In the genomic region with DNA sequence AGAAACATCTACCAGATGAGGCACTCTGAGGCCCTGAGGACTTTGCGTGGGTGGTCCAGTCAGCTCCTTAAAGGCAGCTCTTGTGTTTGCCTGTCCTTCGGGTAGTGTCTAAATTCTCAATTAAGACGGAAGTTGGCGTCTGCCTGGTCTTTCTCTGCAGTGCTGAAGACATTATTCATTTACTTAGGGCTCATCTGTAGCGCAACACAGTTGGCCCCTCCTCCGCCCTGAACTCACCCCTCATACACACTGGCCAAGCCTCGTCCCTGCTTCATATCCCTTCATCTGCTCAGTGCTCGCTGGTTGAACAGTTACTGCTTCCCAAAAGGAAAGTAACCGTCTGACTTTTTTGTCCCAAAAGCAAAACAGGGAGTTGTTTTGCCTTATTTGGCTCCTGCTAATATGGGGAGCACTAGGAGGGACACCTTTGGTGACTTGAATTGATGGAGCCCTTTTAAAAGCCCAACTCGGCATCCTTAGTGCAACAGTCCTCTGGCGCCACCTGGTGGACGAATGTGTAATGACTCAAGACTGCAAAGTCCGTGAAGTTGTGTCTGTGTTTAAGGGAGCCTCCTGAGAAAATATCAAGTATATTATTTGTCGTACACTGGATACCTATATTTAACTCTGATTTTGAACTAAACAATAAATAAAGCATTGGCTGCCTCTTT, we compare ENCODE assay signal across 8 mouse cellular contexts. TPM values are rescaled to one million over a fixed set of nuclear protein-coding genes. Genes with fewer than 3 reads are reported as not detected.
DNase-seq lines count a peak whose midpoint lies in the region; ATAC-seq and TF ChIP-seq lines count a peak whose summit lies in the region.

No protein-coding gene starts in this region.

- peak; percentile 50 to 92 for DNase-seq in heart, adult 18-20 months
- DNase-seq in cerebellum, adult 8-10 months: peak; percentile 75
- peak; percentile 42 to 79 for DNase-seq in frontal cortex, postnatal 10 days (ENCODE audit: low spot score in 2 of 2)
- peak; percentile 98 for DNase-seq in intestine, embryonic 14.5 days (ENCODE audit: low spot score)
- peak; percentile 83 to 86 for DNase-seq in left cerebral cortex, postnatal 25 days (ENCODE audit: low spot score in 2 of 2)
- peak; percentile 81 for DNase-seq in midbrain, postnatal 0 days (ENCODE audit: low spot score)
- DNase-seq in spleen, postnatal 14 days (ENCODE audit: low spot score in 2 of 2): peak; percentile 56 to 73

- H3K9me3 ChIP-seq in heart, embryonic 12.5 days (replicated peaks): no peaks in the 10 kb centered on the region
- no peaks in the 10 kb centered on the region for H3K9me3 ChIP-seq in intestine, embryonic 14.5 days (ENCODE audit: control insufficient read depth, low read length)
- H3K9me3 ChIP-seq in midbrain, postnatal 0 days (ENCODE audit: low read length): no peaks in the 10 kb centered on the region

- no peak overlapping the region for H3K4me2 ChIP-seq in heart, embryonic 12.5 days
- peak overlapping the region; percentile 41 for H3K4me2 ChIP-seq in intestine, embryonic 14.5 days (ENCODE audit: low read length)
- H3K4me2 ChIP-seq in midbrain, postnatal 0 days (ENCODE audit: low read depth, low read length, poor library complexity, severe bottlenecking): no peak overlapping the region

- H3K27ac ChIP-seq in heart, embryonic 12.5 days (ENCODE audit: poor library complexity, severe bottlenecking): no peak overlapping the region
- H3K27ac ChIP-seq in intestine, embryonic 14.5 days (ENCODE audit: low read depth): peak overlapping the region; percentile 54
- H3K27ac ChIP-seq in midbrain, postnatal 0 days (ENCODE audit: low read depth, low read length): no peak overlapping the region

- peak; percentile 98 for TF ChIP-seq CTCF in midbrain, postnatal 0 days (IDR thresholded peaks at IDR 0.05)

- H3K4me3 ChIP-seq in heart, embryonic 12.5 days: no peak overlapping the region
- no peak overlapping the region for H3K4me3 ChIP-seq in intestine, embryonic 14.5 days (ENCODE audit: low read depth, low read length)
- no peak overlapping the region for H3K4me3 ChIP-seq in midbrain, postnatal 0 days (ENCODE audit: low read depth, low read length)

- peaks cover 14% of the 10 kb centered on the region; the same call in 1 of the 2 replicates for H3K27me3 ChIP-seq in heart, embryonic 12.5 days (replicated peaks)
- no peaks in the 10 kb centered on the region for H3K27me3 ChIP-seq in intestine, embryonic 14.5 days (replicated peaks; ENCODE audit: control insufficient read depth, insufficient read depth, low read length)
- no peaks in the 10 kb centered on the region for H3K27me3 ChIP-seq in midbrain, postnatal 0 days (ENCODE audit: insufficient read depth, low read length)

- peaks cover 19% of the 10 kb centered on the region for H3K4me1 ChIP-seq in heart, embryonic 12.5 days (replicated peaks)
- H3K4me1 ChIP-seq in intestine, embryonic 14.5 days (replicated peaks; ENCODE audit: control insufficient read depth, insufficient read depth, low read length): peaks cover 15% of the 10 kb centered on the region; the same call in 1 of the 2 replicates
- H3K4me1 ChIP-seq in midbrain, postnatal 0 days (ENCODE audit: insufficient read depth, low read length): no peaks in the 10 kb centered on the region

- ATAC-seq in heart, embryonic 12.5 days (ENCODE audit: insufficient number of reproducible peaks, low FRiP score): no peak
- peak; percentile 48; the same call in 1 of the 2 replicates for ATAC-seq in intestine, embryonic 14.5 days (replicated peaks; ENCODE audit: low FRiP score, low TSS enrichment, low read depth)
- no peak for ATAC-seq in midbrain, postnatal 0 days (ENCODE audit: low FRiP score)

- WGBS in heart, embryonic 12.5 days: 36% methylated on average over 14 of the region's 14 CpGs
- 14% methylated on average over 14 of the region's 14 CpGs for WGBS in intestine, embryonic 14.5 days
- 33% methylated on average over 14 of the region's 14 CpGs for WGBS in midbrain, postnatal 0 days

- no peak overlapping the region for H3K9ac ChIP-seq in heart, embryonic 12.5 days
- H3K9ac ChIP-seq in intestine, embryonic 14.5 days (ENCODE audit: low read length): no peak overlapping the region
- no peak overlapping the region for H3K9ac ChIP-seq in midbrain, postnatal 0 days (replicated peaks; ENCODE audit: low read length, poor library complexity, severe bottlenecking)

- intact Hi-C loops in left cerebral cortex, postnatal 25 days (cut with DNase I): no loop called here

- H3K36me3 ChIP-seq in heart, embryonic 12.5 days: no peaks in the 10 kb centered on the region
- H3K36me3 ChIP-seq in intestine, embryonic 14.5 days (ENCODE audit: control insufficient read depth, insufficient read depth, low read length): no peaks in the 10 kb centered on the region
- H3K36me3 ChIP-seq in midbrain, postnatal 0 days (ENCODE audit: insufficient read depth, low read length): no peaks in the 10 kb centered on the region

RNA-seq across cellular contexts. Expression of gene Setd4, which starts 27.3 kb away (rescaled TPM):
- total RNA-seq in heart, adult 18-20 months (2021): 1 to 10 TPM; 2.0 to 2.5 TPM
- polyA plus RNA-seq in heart, embryonic 12.5 days (2016; fragmentation: Nextera tagmentation; extraction: Ambion mirVana): 6.4 and 7.5 TPM in 2 replicates
- polyA plus RNA-seq in intestine, embryonic 14.5 days (2014; fragmentation: Nextera tagmentation; extraction: Ambion mirVana): 13.0 and 13.4 TPM in 2 replicates
- total RNA-seq in left cerebral cortex, postnatal 25 days (2021): 10 to 100 TPM in 1 of 2 experiments, 1 to 10 TPM in 1; 9.5 to 10.9 TPM
- 20.3 and 29.6 TPM in 2 replicates for total RNA-seq in midbrain, postnatal 0 days (2014; rRNA removed)
- polyA plus RNA-seq in midbrain, postnatal 0 days (2015; fragmentation: Nextera tagmentation; extraction: Ambion mirVana): 14.9 and 17.2 TPM in 2 replicates

RNA-seq across cellular contexts. Expression of gene Cbr1, which starts 29.1 kb away (rescaled TPM):
- total RNA-seq in heart, adult 18-20 months (2021): 10 to 100 TPM; 32.0 to 34.9 TPM
- polyA plus RNA-seq in heart, embryonic 12.5 days (2016; fragmentation: Nextera tagmentation; extraction: Ambion mirVana): 57.0 and 58.0 TPM in 2 replicates
- polyA plus RNA-seq in intestine, embryonic 14.5 days (2014; fragmentation: Nextera tagmentation; extraction: Ambion mirVana): 84.7 and 92.5 TPM in 2 replicates
- total RNA-seq in left cerebral cortex, postnatal 25 days (2021): 10 to 100 TPM; 64.7 to 68.8 TPM
- 76.2 and 103 TPM in 2 replicates for total RNA-seq in midbrain, postnatal 0 days (2014; rRNA removed)
- polyA plus RNA-seq in midbrain, postnatal 0 days (2015; fragmentation: Nextera tagmentation; extraction: Ambion mirVana): 111 and 118 TPM in 2 replicates

RNA-seq across cellular contexts. Expression of gene Gm5678, which starts 51.4 kb away (rescaled TPM):
- total RNA-seq in heart, adult 18-20 months (2021): 1 to 10 TPM in 1 of 2 experiments, under 1 TPM in 1; 0.95 to 1.7 TPM
- polyA plus RNA-seq in heart, embryonic 12.5 days (2016; fragmentation: Nextera tagmentation; extraction: Ambion mirVana): not detected in 2 replicates
- 0.19 TPM in 1 of 2 replicates, not detected in the other for polyA plus RNA-seq in intestine, embryonic 14.5 days (2014; fragmentation: Nextera tagmentation; extraction: Ambion mirVana)
- 1 to 10 TPM; 3.4 to 4.0 TPM for total RNA-seq in left cerebral cortex, postnatal 25 days (2021)
- total RNA-seq in midbrain, postnatal 0 days (2014; rRNA removed): not detected in 2 replicates
- polyA plus RNA-seq in midbrain, postnatal 0 days (2015; fragmentation: Nextera tagmentation; extraction: Ambion mirVana): not detected in 2 replicates
